Mouse (Mus musculus) gastrocnemius, postnatal 25 days (tissue): ENCODE results near the gene Mybbp1a. TPM values are rescaled to one million over a fixed set of nuclear protein-coding genes. Genes with fewer than 3 reads are reported as not detected.

Experiments used
- DNase-seq: peaks from one replicate; pipeline ENCODE4 v3.0.0; 2022
- total RNA-seq, 2 experiments: library from RNA; stranded (reverse); gene quantifications; 1 replicate in 1 of 2; 2 replicates in 1 of 2; pipeline ENCODE4 v1.2.3; 2021

Mybbp1a gene
- total RNA-seq, 2 experiments from 2014 or later = 52.1 to 56.5 TPM

GRCm38 (mm10) chr11:72478228-72478627, 37.1 kb downstream of the Mybbp1a start:
- DNase-seq = no peak

GRCm38 (mm10) chr11:72479499-72479898, 38.3 kb downstream of the Mybbp1a start:
- no peak for DNase-seq

GRCm38 (mm10) chr11:72481313-72481712, 40.2 kb downstream of the Mybbp1a start:
- no peak for DNase-seq

- DNase-seq = no peak
Measured at GRCm38 (mm10) chr11:72481952-72482351, 40.8 kb downstream of the Mybbp1a start.

- no peak for DNase-seq
Measured at GRCm38 (mm10) chr11:72484549-72484948, 43.4 kb downstream of the Mybbp1a start.

- DNase-seq = no peak
Measured at GRCm38 (mm10) chr11:72485157-72485556, 44.0 kb downstream of the Mybbp1a start.

GRCm38 (mm10) chr11:72485960-72486359, 44.8 kb downstream of the Mybbp1a start:
- DNase-seq = no peak

- DNase-seq = no peak
Measured at GRCm38 (mm10) chr11:72487171-72487570, 46.0 kb downstream of the Mybbp1a start.

- DNase-seq = no peak
Measured at GRCm38 (mm10) chr11:72487739-72488138, 46.6 kb downstream of the Mybbp1a start.

- DNase-seq = no peak
Measured at GRCm38 (mm10) chr11:72488753-72489271, 47.7 kb downstream of the Mybbp1a start.

- DNase-seq = no peak
Measured at GRCm38 (mm10) chr11:72489397-72489796, 48.2 kb downstream of the Mybbp1a start.

- DNase-seq = peak; percentile 94
Measured at GRCm38 (mm10) chr11:72489881-72490301, 48.7 kb downstream of the Mybbp1a start, which contains the start of gene Spns2. Gene Spns2 (minus strand): TSS chr11:72489904.

GRCm38 (mm10) chr11:72491130-72491960, 50.2 kb downstream of the Mybbp1a start:
- no peak for DNase-seq

GRCm38 (mm10) chr11:72494046-72494988, 53.2 kb downstream of the Mybbp1a start:
- peak; percentile 2 for DNase-seq

GRCm38 (mm10) chr11:72496066-72496465, 54.9 kb downstream of the Mybbp1a start:
- no peak for DNase-seq

GRCm38 (mm10) chr11:72496775-72497174, 55.6 kb downstream of the Mybbp1a start:
- peak; percentile 3 for DNase-seq

- DNase-seq = peak; percentile 3
Measured at GRCm38 (mm10) chr11:72497367-72497766, 56.2 kb downstream of the Mybbp1a start.

- DNase-seq = no peak
Measured at GRCm38 (mm10) chr11:72500139-72500538, 59.0 kb downstream of the Mybbp1a start.
